Mouse (Mus musculus): ENCODE results near the gene Src. TPM values are rescaled to one million over a fixed set of nuclear protein-coding genes. Genes with fewer than 3 reads are reported as not detected.

Src gene
- polyA plus RNA-seq, 1 experiment from 2014 or later = 14.0 TPM

DNA sequence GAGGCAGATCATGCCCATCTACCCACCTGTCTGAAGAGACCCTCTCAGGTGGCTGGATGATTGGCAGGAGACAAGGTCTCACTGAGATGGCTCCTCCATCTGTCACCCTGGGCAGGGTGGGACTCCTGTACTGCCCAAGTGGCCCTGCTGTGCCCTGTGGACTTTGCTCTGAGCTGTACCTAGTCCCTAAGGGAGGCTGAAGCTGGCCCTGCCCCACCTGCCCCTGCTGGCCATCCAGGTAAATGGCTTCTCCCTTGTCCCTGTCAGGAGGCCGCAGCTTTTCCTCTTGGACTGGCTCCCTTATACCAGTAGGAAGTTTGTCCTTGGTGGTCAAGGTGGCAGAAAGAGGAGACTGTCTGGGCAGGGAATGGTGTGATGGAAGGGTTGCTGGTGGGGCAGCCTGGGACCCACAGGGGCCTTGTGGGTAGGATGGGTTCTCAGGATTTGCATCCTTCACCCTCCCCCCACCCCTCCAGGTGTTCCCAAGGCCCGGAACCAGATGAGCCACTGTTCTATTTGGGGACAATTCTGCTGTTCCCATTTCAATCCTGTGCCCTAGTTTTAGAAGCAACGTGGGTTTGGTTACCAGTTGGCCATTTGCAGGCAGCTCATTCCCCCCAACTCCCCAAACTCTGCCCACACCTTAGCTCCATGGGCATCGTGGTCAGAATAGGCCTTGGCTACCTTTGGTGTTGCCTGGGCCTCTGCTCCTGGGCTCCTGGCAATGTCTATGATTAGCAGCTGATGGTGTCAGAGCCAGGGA is 12.6 kb downstream of the Src start:
- Histone ChIP-seq H3K4me1 (replicated peaks; ENCODE audit: insufficient read depth, low read length) (peaks cover 9% of the 10 kb centered on the region), H3K9ac (ENCODE audit: low read depth, low read length) (no peak overlapping the region), H3K27ac (no peak overlapping the region), H3K9me3 (replicated peaks; ENCODE audit: low read length) (no peaks in the 10 kb centered on the region), H3K4me2 (ENCODE audit: low read length) (no peak overlapping the region), H3K27me3 (ENCODE audit: insufficient read depth, low read length) (no peaks in the 10 kb centered on the region), H3K4me3 (replicated peaks; ENCODE audit: low read depth, low read length) (no peak overlapping the region), H3K36me3 (ENCODE audit: insufficient read depth, low read length) (no peaks in the 10 kb centered on the region)
- WGBS = 86% methylated on average over 4 of the region's 4 CpGs
- TF ChIP-seq CTCF (IDR thresholded peaks at IDR 0.05; ENCODE audit: low read depth) = peak; percentile 38; the same call in 1 of the 2 replicates
- no peak for ATAC-seq (replicated peaks; ENCODE audit: low FRiP score, low read depth)
- DNase-seq (ENCODE audit: low spot score) = no peak

DNA sequence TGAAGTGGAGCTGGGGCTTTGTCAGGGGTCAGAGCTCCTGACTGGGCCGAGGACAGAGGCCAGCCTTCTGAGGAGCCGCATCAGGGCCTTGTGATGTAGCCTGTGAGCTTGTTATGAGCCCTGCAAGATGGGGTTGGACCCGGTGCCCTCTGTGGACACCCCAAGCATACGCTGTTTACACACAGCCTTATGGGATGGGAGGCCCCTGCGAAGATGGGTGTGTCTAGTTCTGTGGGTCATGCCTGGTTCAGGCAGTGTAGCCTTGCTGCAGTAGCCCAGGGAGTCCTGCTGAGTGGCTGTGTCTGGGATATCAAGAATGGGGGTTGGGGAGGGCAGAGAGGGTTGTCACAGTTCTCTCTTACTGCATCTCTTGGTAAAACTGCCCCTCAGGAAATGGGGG is 13.7 kb downstream of the Src start:
- Histone ChIP-seq H3K4me2 (ENCODE audit: low read length) (no peak overlapping the region), H3K27ac (no peak overlapping the region)

GRCm38 (mm10) chr2:157432476-157432875 is 14.2 kb downstream of the Src start:
- Histone ChIP-seq H3K4me3 (replicated peaks; ENCODE audit: low read depth, low read length) (no peak overlapping the region), H3K27ac (no peak overlapping the region), H3K9ac (ENCODE audit: low read depth, low read length) (no peak overlapping the region), H3K36me3 (ENCODE audit: insufficient read depth, low read length) (no peaks in the 10 kb centered on the region), H3K9me3 (replicated peaks; ENCODE audit: low read length) (no peaks in the 10 kb centered on the region), H3K4me2 (ENCODE audit: low read length) (no peak overlapping the region), H3K4me1 (replicated peaks; ENCODE audit: insufficient read depth, low read length) (peaks cover 9% of the 10 kb centered on the region), H3K27me3 (ENCODE audit: insufficient read depth, low read length) (no peaks in the 10 kb centered on the region)
- DNase-seq (ENCODE audit: low spot score) (no peak), ATAC-seq (replicated peaks; ENCODE audit: low FRiP score, low read depth) (no peak)
- 74% methylated on average over 9 of the region's 9 CpGs for WGBS
- TF ChIP-seq CTCF (IDR thresholded peaks at IDR 0.05; ENCODE audit: low read depth) = no peak

More for the DNA sequence above, 13.7 kb downstream of the Src start:
- H3K4me3 ChIP-seq (replicated peaks; ENCODE audit: low read depth, low read length) = no peak overlapping the region
- 80% methylated on average over 5 of the region's 5 CpGs for WGBS
- peaks cover 9% of the 10 kb centered on the region for H3K4me1 ChIP-seq (replicated peaks; ENCODE audit: insufficient read depth, low read length)
- no peak for TF ChIP-seq CTCF (IDR thresholded peaks at IDR 0.05; ENCODE audit: low read depth)
- H3K36me3 ChIP-seq (ENCODE audit: insufficient read depth, low read length) = no peaks in the 10 kb centered on the region
- no peak for DNase-seq (ENCODE audit: low spot score)
- no peaks in the 10 kb centered on the region for H3K27me3 ChIP-seq (ENCODE audit: insufficient read depth, low read length)
- ATAC-seq (replicated peaks; ENCODE audit: low FRiP score, low read depth) = no peak
- H3K9ac ChIP-seq (ENCODE audit: low read depth, low read length) = no peak overlapping the region
- H3K9me3 ChIP-seq (replicated peaks; ENCODE audit: low read length) = no peaks in the 10 kb centered on the region

DNA sequence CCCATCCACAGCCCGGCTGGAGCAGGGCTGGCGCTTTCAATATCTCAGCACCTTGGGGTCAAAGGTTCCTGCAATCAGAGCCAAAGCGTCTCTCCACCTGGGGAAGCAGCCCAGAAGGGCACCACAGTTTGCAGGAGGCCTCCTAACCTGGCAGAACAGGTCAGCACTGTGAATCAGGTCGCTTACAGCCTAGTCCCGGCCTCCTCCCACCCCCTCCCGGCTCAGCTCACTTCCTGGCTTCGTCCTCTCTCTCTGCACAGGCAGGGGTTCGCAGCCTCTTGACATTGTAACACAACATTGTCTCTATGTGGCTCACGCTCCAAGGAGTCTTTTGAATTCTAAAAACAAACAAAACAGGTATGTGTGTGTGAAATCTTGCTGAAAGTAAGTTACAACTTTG is 15.8 kb downstream of the Src start:
- 0 out of 2 replicates have a peak overlapping the region, but pooled peaks have one; percentile 32 for H3K9ac ChIP-seq (ENCODE audit: low read depth, low read length)
- H3K27ac ChIP-seq = peak overlapping the region; percentile 75
- DNase-seq (ENCODE audit: low spot score) = no peak
- ATAC-seq (replicated peaks; ENCODE audit: low FRiP score, low read depth) = no peak
- TF ChIP-seq CTCF (IDR thresholded peaks at IDR 0.05; ENCODE audit: low read depth) = no peak
- H3K9me3 ChIP-seq (replicated peaks; ENCODE audit: low read length) = no peaks in the 10 kb centered on the region
- no peak overlapping the region for H3K4me2 ChIP-seq (ENCODE audit: low read length)
- peaks cover 9% of the 10 kb centered on the region for H3K4me1 ChIP-seq (replicated peaks; ENCODE audit: insufficient read depth, low read length)
- 28% methylated on average over 9 of the region's 9 CpGs for WGBS
- H3K27me3 ChIP-seq (ENCODE audit: insufficient read depth, low read length) = no peaks in the 10 kb centered on the region
- no peaks in the 10 kb centered on the region for H3K36me3 ChIP-seq (ENCODE audit: insufficient read depth, low read length)
- no peak overlapping the region for H3K4me3 ChIP-seq (replicated peaks; ENCODE audit: low read depth, low read length)

DNA sequence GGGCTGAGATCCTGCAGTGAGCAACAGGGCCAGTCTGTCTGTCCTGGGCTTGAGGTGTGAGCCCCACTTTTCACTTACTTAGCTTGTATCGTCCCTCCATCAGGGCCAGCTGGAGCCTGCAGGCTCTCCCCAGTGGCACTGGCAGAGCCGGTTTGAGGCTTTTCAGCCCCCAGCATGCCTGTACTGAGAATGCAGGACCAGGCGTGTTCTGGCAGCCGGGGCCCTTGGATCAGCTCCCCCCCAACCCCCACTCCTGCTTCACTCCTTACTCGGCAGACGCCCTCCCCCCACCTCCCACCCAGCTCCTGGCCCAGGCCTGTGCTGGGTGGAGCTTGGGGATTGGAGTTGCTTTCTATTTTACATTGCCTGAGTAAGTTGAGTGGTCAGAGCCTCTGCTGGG is 16.3 kb downstream of the Src start:
- DNase-seq (ENCODE audit: low spot score) = no peak
- WGBS = 17% methylated on average over 6 of the region's 6 CpGs
- Histone ChIP-seq H3K4me2 (ENCODE audit: low read length) (no peak overlapping the region), H3K36me3 (ENCODE audit: insufficient read depth, low read length) (no peaks in the 10 kb centered on the region), H3K27me3 (ENCODE audit: insufficient read depth, low read length) (no peaks in the 10 kb centered on the region), H3K4me1 (replicated peaks; ENCODE audit: insufficient read depth, low read length) (peaks cover 9% of the 10 kb centered on the region), H3K27ac (peak overlapping the region; percentile 75), H3K9ac (ENCODE audit: low read depth, low read length) (0 out of 2 replicates have a peak overlapping the region, but pooled peaks have one; percentile 32), H3K4me3 (replicated peaks; ENCODE audit: low read depth, low read length) (no peak overlapping the region), H3K9me3 (replicated peaks; ENCODE audit: low read length) (no peaks in the 10 kb centered on the region)
- TF ChIP-seq CTCF (IDR thresholded peaks at IDR 0.05; ENCODE audit: low read depth) = no peak
- ATAC-seq (replicated peaks; ENCODE audit: low FRiP score, low read depth) = peak; percentile 42; the same call in 1 of the 2 replicates

DNA sequence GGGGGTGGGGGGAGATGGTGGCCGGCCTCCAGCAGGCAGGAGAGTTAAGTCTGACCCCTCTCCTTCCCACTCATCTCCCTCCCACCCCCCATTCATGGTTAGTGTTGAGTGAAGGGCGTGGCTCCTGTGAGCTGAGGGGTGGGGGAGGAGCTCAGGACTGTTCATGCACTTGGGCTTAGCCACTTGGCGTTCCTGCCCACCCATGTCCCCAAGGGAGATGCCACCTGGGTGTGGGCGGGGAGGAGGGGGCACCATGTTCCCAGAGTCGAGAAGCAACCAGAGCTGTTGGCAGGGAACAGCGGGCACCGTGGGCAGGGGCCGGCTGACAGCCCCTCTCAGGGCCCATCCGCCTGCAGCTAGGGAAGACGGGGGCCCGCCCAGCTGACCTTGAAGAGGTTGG is 18.3 kb downstream of the Src start:
- no peak for DNase-seq (ENCODE audit: low spot score)
- 74% methylated on average over 11 of the region's 11 CpGs for WGBS
- ATAC-seq (replicated peaks; ENCODE audit: low FRiP score, low read depth) = no peak
- H3K4me3 ChIP-seq (replicated peaks; ENCODE audit: low read depth, low read length) = no peak overlapping the region
- TF ChIP-seq CTCF (IDR thresholded peaks at IDR 0.05; ENCODE audit: low read depth) = no peak
- no peak overlapping the region for H3K9ac ChIP-seq (ENCODE audit: low read depth, low read length)
- no peaks in the 10 kb centered on the region for H3K27me3 ChIP-seq (ENCODE audit: insufficient read depth, low read length)
- 0 out of 2 replicates have a peak, but pooled peaks cover 10% of the 10 kb centered on the region for H3K36me3 ChIP-seq (ENCODE audit: insufficient read depth, low read length)
- H3K9me3 ChIP-seq (replicated peaks; ENCODE audit: low read length) = no peaks in the 10 kb centered on the region
- no peak overlapping the region for H3K4me2 ChIP-seq (ENCODE audit: low read length)
- H3K27ac ChIP-seq = no peak overlapping the region
- H3K4me1 ChIP-seq (replicated peaks; ENCODE audit: insufficient read depth, low read length) = peaks cover 5% of the 10 kb centered on the region

Measured in kidney, postnatal 0 days (tissue).